Mouse (Mus musculus): Measurements from ENCODE around the gene D11Wsu47e.

- TF ChIP-seq POLR2A (IDR thresholded peaks at IDR 0.05; ENCODE audit: borderline replicate concordance, control insufficient read depth, low read depth, low read length) (no peak), CTCF (IDR thresholded peaks at IDR 0.05; ENCODE audit: control insufficient read depth, insufficient read depth, low read length) (no peak)
Observed at GRCm38 (mm10) chr11:113651907-113652273, 32.3 kb upstream of the D11Wsu47e start.
